Mouse (Mus musculus) granulocyte monocyte progenitor cell, adult 5-6 weeks (primary cell): ENCODE data around the gene Cmc2. TPM values are rescaled to one million over a fixed set of nuclear protein-coding genes. Genes with fewer than 3 reads are reported as not detected.

Experiments
- ATAC-seq: replicated peaks from 2 replicates; pipeline ENCODE4 v1.8.0; 2016; ENCODE audit warnings: mild to moderate bottlenecking, moderate TSS enrichment, inconsistent platforms; ENCODE audit not compliant: poor library complexity, severe bottlenecking
- total RNA-seq, 2 experiments: library from RNA; stranded (forward) in 1 of 2; stranded (reverse) in 1 of 2; fragments of 200-712, 200-1000 nt in 1 of 2; fragments of >200 nt in 1 of 2; fragmentation: Nextera tagmentation in 1 of 2; gene quantifications; 2 replicates each; pipeline ENCODE4 v1.2.3; 2014 to 2017

Gene Cmc2
- total RNA-seq (2014; fragmentation: Nextera tagmentation) (35.6 and 51.4 TPM in 2 replicates), total RNA-seq (2017) (50.7 and 58.2 TPM in 2 replicates)

DNA sequence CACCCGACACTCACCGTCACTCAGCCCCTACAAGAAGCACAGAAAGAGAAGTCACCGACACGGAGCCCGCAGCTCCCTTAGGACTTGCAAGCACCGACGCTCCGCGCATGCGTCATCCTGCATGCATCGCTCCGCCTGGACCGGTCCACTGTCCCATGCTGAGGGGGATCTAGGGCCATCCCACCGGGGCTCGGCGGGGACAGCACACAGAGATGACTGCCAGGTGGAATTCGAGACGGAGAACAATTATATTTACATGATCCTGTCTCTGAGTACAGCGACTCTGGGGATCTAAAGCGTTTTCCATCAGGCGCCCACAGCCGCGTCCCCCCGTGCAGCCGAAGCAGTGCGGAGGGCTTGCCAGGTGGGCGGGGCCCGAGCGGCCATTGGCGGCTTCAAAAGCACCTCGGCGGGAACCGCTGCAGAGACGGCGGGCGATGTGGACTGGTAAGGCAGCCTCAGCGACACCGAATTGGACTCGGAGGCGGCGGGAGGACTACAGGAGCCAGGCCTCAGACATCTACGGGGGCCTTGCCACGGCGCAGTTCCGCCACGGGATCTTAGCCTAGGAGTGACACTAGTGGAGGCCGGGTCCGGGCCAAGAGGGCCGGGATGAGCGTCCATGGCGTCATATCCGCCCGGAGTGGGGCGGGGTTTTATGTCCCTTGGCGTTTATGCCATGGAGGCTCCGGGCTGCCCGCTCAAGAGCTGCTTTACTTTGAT lies at the start of gene Cmc2, which contains the start of gene Cenpn:
Gene Cmc2 (minus strand): TSS at position 119 of the 723 bp plus-strand sequence.
Gene Cenpn (plus strand): TSS at position 394 of the 723 bp plus-strand sequence.
- peak; percentile 87 for ATAC-seq

DNA sequence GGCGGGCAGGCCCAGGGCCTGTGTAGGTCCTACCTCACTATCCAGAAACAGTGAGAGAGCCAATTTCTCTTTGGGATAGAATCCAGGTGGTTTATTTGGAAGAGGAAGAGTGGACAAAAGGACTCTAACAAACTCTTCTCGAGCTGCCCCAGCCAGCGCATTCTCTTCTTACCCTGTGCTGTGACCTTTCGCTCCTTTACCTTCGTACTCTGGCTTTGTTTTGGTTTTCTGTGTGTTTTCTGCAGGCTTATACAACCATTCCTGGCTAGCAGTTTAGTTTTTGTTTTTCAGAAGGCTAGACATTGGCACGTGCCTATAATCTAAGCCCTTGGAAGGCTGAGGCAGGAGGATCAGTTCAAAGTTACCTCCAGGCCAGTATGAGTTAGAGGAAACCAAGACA lies 48.3 kb upstream of the Cmc2 start:
- ATAC-seq, result no peak

- ATAC-seq, result no peak
Measured at GRCm38 (mm10) chr8:116954415-116954814, 33.2 kb upstream of the Cmc2 start.

- ATAC-seq, result no peak
Measured at GRCm38 (mm10) chr8:116952428-116952827, 31.2 kb upstream of the Cmc2 start.

DNA sequence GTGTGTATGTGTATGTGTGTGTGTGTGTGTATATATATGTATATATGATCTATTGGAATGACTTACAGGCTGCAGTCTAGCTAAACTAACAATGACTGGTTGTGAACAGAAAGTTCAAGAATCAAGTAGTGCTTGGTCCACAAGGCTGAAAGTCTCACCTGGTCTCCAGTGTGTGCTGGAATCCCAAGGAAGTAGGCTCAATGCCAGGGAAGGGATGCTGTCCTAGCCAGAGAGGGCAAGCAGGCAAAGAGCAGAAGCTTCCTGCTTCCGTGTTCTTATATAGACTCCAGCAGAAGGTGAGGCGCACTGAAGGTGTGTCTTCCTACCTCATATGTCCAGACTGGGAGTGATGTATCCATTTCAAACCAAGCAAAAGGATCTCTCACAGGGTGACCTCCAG lies 30.5 kb upstream of the Cmc2 start:
- ATAC-seq, result no peak

DNA sequence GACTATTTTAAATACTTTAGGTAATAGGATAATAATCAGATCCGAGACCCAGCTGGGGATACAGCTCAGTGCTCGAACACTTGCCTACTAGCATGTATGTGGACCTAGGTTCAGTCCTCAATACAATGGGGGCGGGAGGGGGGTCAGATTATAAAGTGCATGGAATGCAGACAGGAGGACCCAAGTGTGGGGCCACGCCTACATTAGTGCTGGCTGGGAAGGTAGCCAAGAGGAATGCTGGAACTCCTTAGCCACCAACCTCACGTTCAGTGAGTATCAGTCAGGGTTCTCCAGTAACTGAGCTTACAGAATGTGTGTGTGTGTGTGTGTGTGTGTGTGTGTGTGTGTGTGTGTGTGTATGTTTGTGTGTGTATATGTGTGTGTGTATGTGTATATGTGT lies 30.1 kb upstream of the Cmc2 start:
- no peak for ATAC-seq

- ATAC-seq, result no peak
Measured at GRCm38 (mm10) chr8:116947589-116947988, 26.3 kb upstream of the Cmc2 start.

GRCm38 (mm10) chr8:116946851-116947250 lies 25.6 kb upstream of the Cmc2 start:
- no peak for ATAC-seq

GRCm38 (mm10) chr8:116946268-116946838 lies 25.1 kb upstream of the Cmc2 start:
- peak; percentile 50 for ATAC-seq

GRCm38 (mm10) chr8:116945169-116945910 lies 24.1 kb upstream of the Cmc2 start:
- ATAC-seq, result no peak

DNA sequence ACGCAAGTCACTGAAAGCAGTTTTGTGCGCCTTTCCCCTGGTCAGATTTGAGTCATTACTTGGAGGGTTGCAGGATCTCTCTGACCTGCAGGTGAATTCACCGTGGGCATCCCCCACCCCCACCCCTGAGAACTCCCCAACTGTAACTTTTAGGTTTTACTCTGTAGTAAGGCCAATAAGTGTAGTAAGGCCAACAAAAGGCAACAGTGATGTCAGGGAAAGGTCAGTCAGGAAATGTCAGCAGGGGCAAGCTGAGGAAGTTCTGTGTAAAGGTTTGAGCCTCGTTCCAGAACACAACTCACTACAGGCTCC lies 23.1 kb upstream of the Cmc2 start:
- ATAC-seq, result peak; percentile 14; the same call in 1 of the 2 replicates

DNA sequence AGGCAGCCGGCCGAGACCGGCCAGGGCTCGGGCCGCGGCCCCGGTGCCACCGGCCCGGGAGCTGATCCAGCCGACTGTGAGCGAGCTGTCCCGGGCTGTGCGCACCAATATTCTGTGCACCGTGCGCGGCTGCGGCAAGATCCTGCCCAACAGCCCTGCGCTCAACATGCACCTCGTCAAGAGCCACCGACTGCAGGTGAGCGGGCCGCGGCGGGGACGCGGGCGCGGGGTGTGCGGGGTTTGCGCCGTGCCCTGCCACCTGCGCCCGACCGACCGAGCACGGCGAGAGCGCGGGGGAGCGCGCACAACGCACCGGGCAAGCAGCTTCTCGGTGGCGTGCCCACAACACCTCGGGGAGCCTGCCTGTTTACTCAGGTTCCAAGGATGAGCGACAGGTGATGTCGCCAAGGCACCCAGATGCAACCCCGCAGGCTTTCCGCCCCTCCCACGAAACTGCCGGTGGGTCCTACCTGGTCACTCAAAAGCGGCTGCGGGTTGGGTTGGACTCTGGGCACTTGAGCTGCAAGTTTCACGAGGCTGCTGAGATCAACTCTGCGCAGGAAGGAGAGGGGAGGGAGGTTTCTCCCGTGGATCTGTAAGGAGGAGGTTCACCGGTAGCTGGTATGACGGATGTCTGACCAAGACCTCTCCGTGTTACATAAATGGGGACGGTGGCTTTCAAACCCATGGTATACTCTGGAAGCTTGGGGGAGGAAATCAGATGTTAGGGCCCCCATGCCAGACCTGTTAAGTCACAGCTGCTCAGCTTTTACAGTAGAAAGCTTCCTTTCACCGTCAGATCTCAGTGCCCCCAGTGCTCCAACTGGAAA lies 22.5 kb upstream of the Cmc2 start:
- ATAC-seq, result peak; percentile 6

DNA sequence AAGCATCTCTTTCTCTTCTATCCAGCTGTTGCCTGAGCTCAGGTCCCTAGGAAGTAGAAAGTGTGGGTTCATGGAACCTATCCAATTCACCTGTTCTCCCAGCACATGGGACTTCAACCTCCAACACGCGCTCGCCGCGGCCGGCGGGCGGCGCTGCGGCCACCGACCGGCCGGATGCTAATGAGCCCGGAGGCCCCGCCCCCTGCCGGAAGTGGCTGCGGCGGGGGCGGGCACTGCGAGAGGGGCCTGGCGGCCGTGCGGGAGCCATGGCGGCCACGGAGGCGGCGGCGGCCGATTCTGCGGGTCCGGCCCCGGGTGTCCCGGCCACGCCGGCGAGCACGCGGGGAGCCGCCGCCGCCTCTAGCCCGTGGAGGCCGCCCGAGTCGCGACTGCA lies 21.9 kb upstream of the Cmc2 start, which contains the start of gene Atmin:
Gene Atmin (plus strand): TSS at position 233 of the 394 bp plus-strand sequence.
- ATAC-seq, result peak; percentile 60

DNA sequence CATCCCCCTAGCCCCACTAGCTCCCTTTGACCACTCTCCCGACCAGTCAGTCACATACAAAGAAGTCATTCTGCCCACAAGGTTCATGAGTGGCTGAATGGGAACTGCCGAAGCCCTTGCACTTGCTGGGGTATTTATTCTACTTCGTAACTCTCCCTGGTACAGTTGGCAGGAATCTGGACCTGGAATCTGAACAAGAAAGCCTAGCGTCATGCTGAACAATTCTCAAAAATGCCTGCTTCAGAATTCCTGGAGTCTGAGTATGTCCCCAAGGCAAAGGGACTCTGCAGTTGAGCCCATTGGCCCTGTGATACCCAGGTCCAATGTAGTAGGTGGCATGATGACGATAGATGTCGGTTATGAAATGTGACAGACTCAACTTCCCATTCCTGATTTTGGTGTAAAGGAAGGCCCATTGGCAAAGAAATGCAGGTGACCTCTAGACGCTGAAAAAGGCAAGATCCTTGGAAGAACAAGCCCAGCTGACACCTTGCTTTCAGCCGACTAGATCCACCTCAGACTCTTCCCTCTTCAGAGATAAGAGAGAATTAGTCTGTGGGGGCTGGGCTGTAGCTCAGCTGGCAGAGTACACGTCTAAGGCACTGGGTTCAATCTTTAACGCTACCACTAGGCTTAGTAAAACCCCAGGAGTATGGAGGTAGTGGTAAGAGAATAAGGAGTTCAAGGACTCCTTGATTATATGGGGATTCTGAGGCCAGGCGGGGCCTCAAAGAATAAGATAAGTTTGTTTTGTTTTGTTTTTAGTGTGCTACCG lies 21.2 kb upstream of the Cmc2 start:
- ATAC-seq, result no peak

DNA sequence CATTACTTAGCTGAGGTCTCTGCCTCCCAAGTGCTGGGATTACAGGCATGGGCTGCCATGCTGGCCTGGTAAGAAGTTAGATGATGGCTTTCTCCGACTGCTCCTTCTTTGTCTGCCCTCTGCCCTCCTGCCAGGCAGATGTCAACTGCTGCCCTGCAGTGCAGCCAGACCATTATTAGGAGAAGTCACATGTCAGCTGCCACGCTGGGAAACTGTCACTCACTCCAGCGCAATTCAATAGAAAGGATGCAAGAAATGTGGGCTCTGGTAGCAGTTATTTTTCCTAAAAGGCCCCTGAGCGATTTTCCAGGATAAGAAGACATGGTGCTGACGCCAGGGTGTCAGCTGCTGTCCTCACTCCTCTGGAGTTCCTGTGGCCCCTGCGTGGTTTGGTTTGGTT lies 14.3 kb upstream of the Cmc2 start:
- no peak for ATAC-seq

- no peak for ATAC-seq
Measured at GRCm38 (mm10) chr8:116934976-116935375, 13.7 kb upstream of the Cmc2 start.

GRCm38 (mm10) chr8:116928588-116928987 lies 7.3 kb upstream of the Cmc2 start:
- ATAC-seq, result 0 out of 2 replicates have a peak, but pooled peaks have one; percentile 27

GRCm38 (mm10) chr8:116927880-116928279 lies 6.6 kb upstream of the Cmc2 start:
- ATAC-seq, result peak; percentile 88

DNA sequence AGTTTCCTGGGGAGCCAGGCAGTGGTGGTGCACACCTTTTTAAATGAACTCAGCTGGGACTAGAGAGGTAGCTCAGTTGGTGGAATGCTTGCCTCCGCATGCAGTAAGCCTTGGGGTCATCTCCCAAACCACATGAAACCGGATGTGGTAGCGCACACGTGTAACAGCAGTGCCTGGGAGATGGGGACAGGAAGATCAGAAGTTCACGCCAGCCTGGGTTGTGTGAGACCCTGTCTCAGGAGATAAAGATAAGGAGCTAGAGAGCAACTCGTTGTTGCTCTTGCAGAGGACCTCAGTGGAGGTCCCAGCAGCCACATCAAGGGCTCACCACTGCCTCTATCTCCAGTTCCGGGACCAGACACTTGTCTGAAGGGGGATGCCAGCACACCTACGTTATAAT lies 2.3 kb upstream of the Cmc2 start:
- no peak for ATAC-seq
